Mouse (Mus musculus): Measurements from ENCODE around the gene Hells. TPM values are rescaled to one million over a fixed set of nuclear protein-coding genes. Genes with fewer than 3 reads are reported as not detected.

Hells gene
- 1 to 10 TPM; 1.6 to 6.0 (median 3.6) TPM for total RNA-seq (2022)

- DNase-seq (ENCODE audit: low spot score in 2 of 2), result peak; percentile 51 to 66
These were observed at the start of gene Hells for GRCm38 (mm10) chr19:38930788-38931565. TSS of gene Hells (plus strand) at chr19:38930915.

GRCm38 (mm10) chr19:38901146-38902135, 29.3 kb upstream of the Hells start:
- DNase-seq (ENCODE audit: low spot score in 2 of 2), result no peak

GRCm38 (mm10) chr19:38902501-38902900, 28.2 kb upstream of the Hells start:
- DNase-seq (ENCODE audit: low spot score in 2 of 2), result no peak

GRCm38 (mm10) chr19:38913786-38914185, 16.9 kb upstream of the Hells start:
- DNase-seq (ENCODE audit: low spot score in 2 of 2), result peak in 1 of 2 experiments; percentile 29

GRCm38 (mm10) chr19:38914926-38915325, 15.8 kb upstream of the Hells start:
- DNase-seq (ENCODE audit: low spot score in 2 of 2), result no peak

- DNase-seq (ENCODE audit: low spot score in 2 of 2), result peak in 1 of 2 experiments; percentile 43
These were observed 15.0 kb upstream of the Hells start for GRCm38 (mm10) chr19:38915677-38916076.

GRCm38 (mm10) chr19:38928481-38929158, 2.1 kb upstream of the Hells start:
- DNase-seq (ENCODE audit: low spot score in 2 of 2), result no peak

GRCm38 (mm10) chr19:38929471-38930251, 1.1 kb upstream of the Hells start:
- peak in 1 of 2 experiments; percentile 6 for DNase-seq (ENCODE audit: low spot score in 2 of 2)

- no peak for DNase-seq (ENCODE audit: low spot score in 2 of 2)
These were observed 395 bp upstream of the Hells start for GRCm38 (mm10) chr19:38930252-38930787.

- DNase-seq (ENCODE audit: low spot score in 2 of 2), result no peak
These were observed 813 bp downstream of the Hells start for GRCm38 (mm10) chr19:38931566-38931890.

- DNase-seq (ENCODE audit: low spot score in 2 of 2), result no peak
These were observed 14.0 kb downstream of the Hells start for GRCm38 (mm10) chr19:38944590-38945307.

GRCm38 (mm10) chr19:38970741-38971140, 40.0 kb downstream of the Hells start:
- peak; percentile 4 to 14 for DNase-seq (ENCODE audit: low spot score in 2 of 2)

- no peak for DNase-seq (ENCODE audit: low spot score in 2 of 2)
These were observed 41.9 kb downstream of the Hells start for GRCm38 (mm10) chr19:38972581-38972980.

- peak; percentile 9 to 27 for DNase-seq (ENCODE audit: low spot score in 2 of 2)
These were observed 43.0 kb downstream of the Hells start for GRCm38 (mm10) chr19:38973666-38974065.

- DNase-seq (ENCODE audit: low spot score in 2 of 2), result no peak
These were observed 45.6 kb downstream of the Hells start for GRCm38 (mm10) chr19:38976269-38976668.

- DNase-seq (ENCODE audit: low spot score in 2 of 2), result peak; percentile 28 to 76
These were observed 51.3 kb downstream of the Hells start for GRCm38 (mm10) chr19:38981966-38982365.

GRCm38 (mm10) chr19:38998248-38998647, 67.5 kb downstream of the Hells start:
- DNase-seq (ENCODE audit: low spot score in 2 of 2), result no peak

GRCm38 (mm10) chr19:38998676-38999075, 68.0 kb downstream of the Hells start:
- no peak for DNase-seq (ENCODE audit: low spot score in 2 of 2)

- no peak for DNase-seq (ENCODE audit: low spot score in 2 of 2)
These were observed 74.4 kb downstream of the Hells start for GRCm38 (mm10) chr19:39005132-39005531.

- DNase-seq (ENCODE audit: low spot score in 2 of 2), result no peak
These were observed 76.0 kb downstream of the Hells start, which contains the start of gene Cyp2c55 for GRCm38 (mm10) chr19:39006715-39007114. TSS of gene Cyp2c55 (plus strand) at chr19:39007019.

Data from layer of hippocampus, adult 8-10 months (tissue).